Comparison of ENCODE assay signal across 28 mouse cellular contexts in the genomic region with DNA sequence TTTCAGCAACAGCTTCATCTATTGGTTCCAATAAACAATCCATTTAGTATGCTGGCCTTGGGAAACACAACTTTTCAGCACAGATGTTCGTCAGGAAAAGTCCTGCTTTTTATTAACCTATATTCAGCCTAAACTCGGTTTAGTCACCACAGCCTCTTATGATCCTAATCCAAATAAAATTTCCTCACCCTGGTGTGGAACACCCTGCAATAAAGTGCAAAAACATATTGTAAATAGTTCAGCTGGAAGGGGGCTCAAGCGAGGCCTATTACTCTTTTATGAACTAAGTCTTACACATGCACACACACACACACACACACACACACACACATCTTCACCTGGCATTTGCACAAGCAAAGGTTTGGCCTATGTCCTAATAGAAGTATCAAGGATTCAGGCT.
"Had no signal": no experiment of that assay in that cellular context is flagged by ENCODE, and none has a peak within 500 bp of the region (broad histone marks: within the 10 kb centered on the region; RNA-seq: fewer than 3 reads in every experiment).

No protein-coding gene starts in this region.

- H3K4me3 ChIP-seq: embryonic facial prominence, embryonic 10.5 days; embryonic facial prominence, embryonic 12.5 days; embryonic facial prominence, embryonic 13.5 days; embryonic facial prominence, embryonic 15.5 days; erythroblast, embryonic 14.5 days; forebrain, embryonic 10.5 days; forebrain, embryonic 12.5 days; forebrain, embryonic 13.5 days; forebrain, embryonic 15.5 days; gastrocnemius, adult 2 months had no signal

- H3K9me3 ChIP-seq: embryonic facial prominence, embryonic 10.5 days; embryonic facial prominence, embryonic 12.5 days; embryonic facial prominence, embryonic 13.5 days; embryonic facial prominence, embryonic 15.5 days; forebrain, embryonic 10.5 days; forebrain, embryonic 12.5 days; forebrain, embryonic 13.5 days; forebrain, embryonic 15.5 days had no signal

- H3K27me3 ChIP-seq: embryonic facial prominence, embryonic 12.5 days; embryonic facial prominence, embryonic 13.5 days; embryonic facial prominence, embryonic 15.5 days; forebrain, embryonic 12.5 days; forebrain, embryonic 13.5 days; forebrain, embryonic 15.5 days had no signal

- H3K9ac ChIP-seq: embryonic facial prominence, embryonic 12.5 days; embryonic facial prominence, embryonic 13.5 days; embryonic facial prominence, embryonic 15.5 days; forebrain, embryonic 12.5 days; forebrain, embryonic 13.5 days; forebrain, embryonic 15.5 days; forebrain, postnatal 0 days had no signal

- H3K4me1 ChIP-seq: embryonic facial prominence, embryonic 12.5 days; embryonic facial prominence, embryonic 15.5 days; forebrain, embryonic 10.5 days; forebrain, embryonic 12.5 days; forebrain, embryonic 13.5 days; forebrain, embryonic 15.5 days had no signal

- DNase-seq: cerebellum, adult 18-20 months; cerebellum, adult 2 months; cerebellum, adult 8-10 months; cerebellum, adult 9-10 months; cerebellum, adult 9-11 months; cerebellum, postnatal 10 days; cerebellum, postnatal 14 days; cerebellum, postnatal 25 days; cerebellum, postnatal 36 days; embryo, embryonic 11 days; forebrain, postnatal 0 days; gastrocnemius, adult 2 months; gastrocnemius, postnatal 10 days; gastrocnemius, postnatal 14 days; gastrocnemius, postnatal 25 days; gastrocnemius, postnatal 36 days; heart, adult 18-20 months had no signal

- H3K4me2 ChIP-seq: embryonic facial prominence, embryonic 12.5 days; embryonic facial prominence, embryonic 13.5 days; embryonic facial prominence, embryonic 15.5 days; forebrain, embryonic 12.5 days; forebrain, embryonic 13.5 days; forebrain, embryonic 15.5 days had no signal

- ATAC-seq: forebrain, embryonic 13.5 days; forebrain, embryonic 14.5 days; forebrain, embryonic 15.5 days; forebrain, embryonic 16.5 days; forebrain, postnatal 0 days had no signal

- H3K27ac ChIP-seq: embryonic facial prominence, embryonic 10.5 days; embryonic facial prominence, embryonic 12.5 days; embryonic facial prominence, embryonic 13.5 days; embryonic facial prominence, embryonic 15.5 days; forebrain, embryonic 10.5 days; forebrain, embryonic 12.5 days; forebrain, embryonic 13.5 days; forebrain, embryonic 15.5 days; gastrocnemius, adult 2 months had no signal
